Mouse (Mus musculus): ENCODE data around the gene Scml4. TPM values are rescaled to one million over a fixed set of nuclear protein-coding genes. Genes with fewer than 3 reads are reported as not detected.

The Scml4 gene
- total RNA-seq (2021) (1 to 10 TPM; 1.5 to 4.2 TPM), polyA plus RNA-seq (2012; rRNA removed) (3.8 and 3.9 TPM in 2 replicates)
- long read RNA-seq: 0 reads

GRCm38 (mm10) chr10:42860159-42860911 is at the start of gene Scml4:
Gene Scml4, plus strand, starts transcription at chr10:42860370.
- DNase-seq: peak; percentile 52

- DNase-seq: no peak
Observed at GRCm38 (mm10) chr10:42825923-42826322, 34.2 kb upstream of the Scml4 start.

GRCm38 (mm10) chr10:42827155-42827554 is 33.0 kb upstream of the Scml4 start:
- no peak for DNase-seq

GRCm38 (mm10) chr10:42830007-42830406 is 30.2 kb upstream of the Scml4 start:
- no peak for DNase-seq

DNA sequence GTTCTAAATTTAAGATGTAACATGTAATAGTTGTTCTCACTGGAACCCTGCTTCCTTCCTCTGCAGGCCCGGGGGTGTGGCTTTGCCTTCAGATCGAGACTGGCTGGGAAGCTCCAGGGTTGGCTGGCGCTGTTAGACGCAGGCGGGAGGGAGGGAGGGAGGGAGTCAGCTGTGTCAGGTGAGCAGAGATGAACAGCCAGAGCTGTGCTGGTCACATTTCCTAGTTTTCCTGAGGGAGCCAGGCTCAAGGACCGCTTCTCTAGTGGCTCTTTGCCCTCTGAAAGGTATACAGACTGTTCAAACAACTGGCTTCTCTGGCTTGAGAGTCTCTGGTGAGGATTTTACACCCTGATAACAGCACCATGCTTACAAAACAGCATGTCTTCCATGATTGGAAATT is 29.8 kb upstream of the Scml4 start:
- DNase-seq: no peak

- no peak for DNase-seq
Observed at GRCm38 (mm10) chr10:42832677-42833076, 27.5 kb upstream of the Scml4 start.

GRCm38 (mm10) chr10:42833871-42834727 is 26.1 kb upstream of the Scml4 start:
- DNase-seq: no peak

DNA sequence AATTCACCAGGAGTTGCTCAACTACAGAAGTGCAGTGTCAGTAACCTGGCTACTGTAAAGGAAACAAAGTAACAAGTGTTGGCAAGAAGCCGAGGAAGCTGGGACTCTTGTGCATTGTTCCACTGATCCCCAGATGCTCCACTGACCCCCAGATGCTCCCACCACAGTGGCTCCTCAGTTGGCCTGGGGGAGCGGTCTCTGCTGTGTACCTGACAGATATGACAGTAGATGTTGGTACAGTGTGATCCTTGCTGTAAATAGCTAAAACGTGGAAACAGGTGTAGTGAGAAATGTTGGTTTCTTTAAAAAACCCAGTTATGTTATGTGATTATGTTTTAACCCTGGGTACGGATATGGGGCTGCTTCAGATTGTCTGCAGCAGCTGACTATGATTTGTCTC is 22.1 kb upstream of the Scml4 start:
- no peak for DNase-seq

DNA sequence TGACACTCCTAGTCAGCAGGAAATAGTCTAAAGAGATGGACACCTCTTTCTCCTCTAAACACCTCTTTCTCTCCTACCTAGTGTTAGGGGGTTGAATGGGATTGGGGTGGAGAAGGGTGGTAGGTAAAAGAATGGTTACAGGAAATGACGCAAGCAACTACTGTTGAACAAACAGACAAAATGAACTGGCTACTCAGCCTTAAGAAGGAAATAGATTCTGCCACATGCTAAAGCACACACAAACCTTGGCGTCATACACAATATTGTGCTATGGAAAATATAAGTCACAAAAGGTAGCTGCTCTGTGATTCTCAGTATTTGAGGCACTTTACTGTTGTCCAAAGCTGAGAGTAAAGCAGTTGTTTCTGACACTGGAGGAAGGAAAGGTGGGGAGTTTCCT is 21.4 kb upstream of the Scml4 start:
- no peak for DNase-seq

- DNase-seq: no peak
Observed at GRCm38 (mm10) chr10:42840036-42840435, 20.1 kb upstream of the Scml4 start.

DNA sequence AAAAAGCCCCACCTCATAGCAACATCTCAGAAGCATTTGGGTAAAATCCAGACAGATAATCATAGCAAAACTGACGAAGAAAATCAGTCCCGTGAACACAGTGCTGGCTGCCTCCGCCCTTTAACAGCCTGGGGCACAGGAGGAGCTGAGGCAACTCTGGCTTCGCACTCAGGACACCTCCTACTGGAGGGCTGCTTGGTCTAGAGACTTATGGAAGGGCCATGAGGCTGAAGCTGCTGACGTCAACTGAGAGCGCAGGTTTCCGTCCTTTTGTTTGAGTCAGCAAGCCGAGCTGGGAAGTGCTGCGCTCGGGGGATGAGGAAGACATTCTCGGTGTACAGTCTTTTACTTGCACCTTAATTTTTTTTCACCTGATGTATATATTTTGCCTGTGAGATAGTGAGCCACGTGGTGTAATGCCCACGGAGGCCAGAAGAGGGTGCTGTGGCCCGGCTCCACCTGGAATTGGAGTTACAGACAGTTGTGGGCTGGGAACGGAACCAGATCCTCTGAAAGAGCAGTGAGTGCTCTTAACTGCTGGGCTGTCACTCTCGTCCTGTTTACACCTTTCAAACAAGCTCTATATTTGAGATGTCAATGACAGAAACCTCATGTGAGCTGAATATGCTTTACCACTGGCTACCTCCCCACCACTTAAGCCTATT is 18.5 kb upstream of the Scml4 start:
- no peak for DNase-seq

DNA sequence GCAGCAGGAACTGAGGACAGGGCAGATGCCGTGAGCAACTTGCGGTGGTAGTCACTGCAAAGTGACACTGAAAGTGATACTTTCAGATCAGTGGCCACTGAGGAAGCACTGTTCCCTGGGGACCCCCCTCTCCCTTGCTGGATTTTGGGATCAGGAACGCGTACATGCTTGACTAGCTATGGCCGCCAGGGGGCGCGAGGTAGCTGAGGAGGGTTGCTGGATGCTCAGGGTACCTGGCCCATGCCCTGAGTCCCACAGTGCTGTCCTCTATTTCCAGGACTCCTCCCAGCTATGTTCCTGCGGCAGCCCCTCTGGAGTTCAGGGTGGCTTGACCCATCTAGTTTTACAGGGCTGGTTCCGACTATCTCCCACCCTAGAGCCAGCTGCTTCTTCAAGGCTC is 17.8 kb upstream of the Scml4 start:
- peak; percentile 73 for DNase-seq

- no peak for DNase-seq
Observed at GRCm38 (mm10) chr10:42843416-42843815, 16.8 kb upstream of the Scml4 start.

DNA sequence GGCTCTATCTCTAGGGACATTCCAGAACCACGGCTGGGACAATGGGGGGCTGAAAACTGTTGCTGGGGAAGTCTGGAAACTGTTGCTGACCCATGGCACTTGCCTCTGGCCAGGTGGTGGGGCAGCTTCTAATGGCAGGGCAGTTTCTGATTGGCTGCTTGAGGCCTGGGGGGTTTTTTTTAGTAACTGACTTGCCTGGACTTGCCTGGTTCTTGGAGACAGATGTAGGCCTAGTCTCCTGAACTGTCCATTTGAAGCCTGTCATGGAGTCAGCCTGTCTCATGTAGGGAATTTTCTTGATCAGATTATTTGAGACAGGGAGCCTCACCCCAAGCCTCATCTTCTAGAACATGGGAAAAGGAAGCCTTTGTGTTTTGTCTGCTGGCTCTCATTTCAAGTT is 14.7 kb upstream of the Scml4 start:
- DNase-seq: no peak

DNA sequence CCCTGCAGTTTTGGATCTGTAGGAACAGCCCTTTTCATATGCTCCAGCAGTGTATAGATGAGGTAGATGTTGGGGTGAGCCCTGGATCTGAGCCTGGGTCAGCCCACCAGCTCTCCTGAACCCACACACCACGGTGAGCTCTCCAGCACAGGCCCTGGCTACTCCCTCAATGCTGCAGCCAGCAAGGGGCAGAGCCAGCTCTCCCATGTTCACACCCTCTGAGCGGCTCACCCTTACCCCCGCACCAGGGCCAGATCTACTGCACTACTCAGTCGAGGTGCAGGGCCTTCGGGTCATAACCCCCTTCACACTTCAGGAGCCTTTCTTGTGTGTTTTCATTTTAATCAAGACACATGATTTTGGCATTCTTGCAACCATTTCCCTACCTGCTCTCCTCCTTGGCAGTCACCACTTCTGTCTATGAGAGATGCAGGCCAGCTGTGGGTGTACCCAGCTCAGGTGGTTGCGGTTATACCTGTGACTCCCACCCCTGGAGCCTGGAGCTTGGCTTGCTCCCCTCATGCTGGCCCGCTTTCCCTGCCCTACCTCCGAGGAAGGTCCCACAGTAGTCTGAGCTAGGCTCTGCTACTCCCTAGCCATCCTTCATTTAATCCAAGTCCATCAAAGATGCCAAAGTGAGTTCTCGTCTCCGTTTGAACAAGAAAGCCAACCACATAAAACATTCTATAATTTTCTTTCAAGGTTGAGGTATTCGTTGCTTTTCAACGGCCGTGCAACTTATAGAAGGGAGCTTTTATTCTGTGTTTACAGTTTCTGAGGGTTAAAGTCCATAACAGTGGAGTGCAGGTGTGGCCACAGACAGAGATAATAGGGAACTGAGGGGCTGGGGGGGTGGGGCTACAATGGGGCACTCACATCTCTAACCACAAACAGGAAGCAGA is 11.7 kb upstream of the Scml4 start:
- no peak for DNase-seq

- no peak for DNase-seq
Observed at GRCm38 (mm10) chr10:42849081-42849400, 11.1 kb upstream of the Scml4 start.

DNA sequence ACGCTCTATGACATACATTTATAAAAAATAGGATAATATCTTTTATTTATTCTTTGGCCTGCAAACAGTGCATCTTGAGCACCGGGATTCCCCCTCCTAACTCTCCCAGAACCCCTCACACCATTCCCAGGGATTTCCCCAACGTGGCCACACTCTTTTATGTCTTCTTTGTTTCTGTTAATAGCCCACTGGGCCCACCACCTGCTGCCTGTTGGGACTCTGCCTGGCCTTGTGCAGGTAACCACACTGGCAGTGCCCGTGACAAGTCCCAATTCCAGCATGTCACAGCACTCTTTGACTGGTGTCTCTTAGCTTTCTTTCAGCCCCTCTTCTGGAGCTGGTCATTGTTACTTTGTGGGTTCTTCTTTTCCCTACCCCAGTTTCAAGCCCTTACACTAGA is 5.3 kb upstream of the Scml4 start:
- no peak for DNase-seq

DNA sequence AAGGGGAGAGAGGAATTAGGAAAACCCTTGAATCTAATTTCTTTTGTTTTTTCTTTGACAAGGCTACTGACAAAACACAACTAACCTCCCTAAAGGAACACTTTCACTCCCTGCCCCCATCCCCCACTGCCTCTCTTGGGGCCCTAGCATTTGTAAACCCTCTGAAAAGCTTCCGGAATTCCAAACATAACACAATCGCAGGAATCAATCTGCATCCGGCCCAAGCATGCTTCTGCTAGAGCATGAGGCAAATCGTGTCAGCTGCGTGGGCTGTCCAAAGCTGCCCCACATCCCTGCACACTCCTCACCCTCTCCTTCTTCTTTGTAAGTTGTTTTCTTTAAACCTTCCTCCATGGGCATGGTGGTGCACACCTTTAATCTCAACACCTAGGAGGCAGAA is 4.9 kb upstream of the Scml4 start:
- no peak for DNase-seq

DNA sequence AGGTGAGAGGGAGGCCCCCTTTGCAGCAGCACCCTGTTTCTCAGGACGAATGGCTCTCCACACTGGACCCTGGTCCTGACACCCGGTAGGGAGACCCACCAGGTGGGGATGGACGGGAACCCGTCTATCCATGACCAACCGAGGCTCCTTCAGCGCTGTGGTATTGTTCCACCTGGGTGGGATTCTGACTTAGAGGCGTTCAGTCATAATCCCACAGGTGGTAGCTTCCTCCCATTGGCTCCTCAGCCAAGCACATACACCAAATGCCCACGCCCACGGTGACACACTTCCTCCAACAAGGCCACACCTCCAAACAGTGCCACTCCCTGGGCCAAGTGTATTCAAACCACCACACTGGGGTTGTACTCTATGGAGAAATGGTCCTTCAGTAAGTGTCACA is 3.6 kb upstream of the Scml4 start:
- DNase-seq: no peak

GRCm38 (mm10) chr10:42857021-42857420 is 3.1 kb upstream of the Scml4 start:
- no peak for DNase-seq

DNA sequence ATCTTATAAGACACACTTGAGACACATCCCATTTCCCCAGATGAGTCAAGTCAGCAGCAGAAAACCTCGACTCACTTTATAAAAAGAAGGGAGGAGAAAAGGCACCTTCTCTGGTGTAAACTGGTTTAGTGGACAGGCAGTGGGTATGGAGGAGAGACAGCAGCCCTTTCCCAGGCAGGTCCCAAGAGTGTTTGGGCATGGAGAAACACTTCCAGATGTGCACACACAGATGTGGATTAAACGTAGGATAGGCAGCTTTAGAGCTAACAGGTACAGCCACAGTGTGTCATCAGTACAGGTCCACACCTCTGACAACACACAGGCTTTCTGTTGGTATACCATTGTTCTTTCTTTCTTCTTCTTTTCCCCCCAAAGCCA is 400 bp upstream of the Scml4 start:
- DNase-seq: no peak

DNA sequence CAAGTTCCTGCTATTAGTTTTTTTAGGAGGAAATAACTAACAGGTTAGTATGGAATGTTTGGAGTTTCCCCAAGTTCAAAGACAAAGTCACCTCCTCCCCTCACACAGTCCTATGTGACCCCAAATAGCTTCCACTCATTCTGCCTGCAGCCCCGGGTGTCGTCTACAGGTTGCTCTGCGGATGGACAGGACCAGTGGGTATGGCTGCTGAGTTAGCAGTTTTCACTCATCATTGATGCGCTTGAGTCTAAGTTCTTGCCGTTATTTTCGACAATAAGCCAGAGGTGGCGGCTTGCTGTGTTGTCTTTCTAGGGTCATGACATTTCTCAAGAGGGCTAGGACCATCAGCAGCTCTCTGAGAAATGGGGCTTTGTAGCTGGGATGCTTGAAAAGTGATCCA is 1.3 kb downstream of the Scml4 start:
- peak; percentile 14 for DNase-seq

Measured in adrenal gland, adult 2 months (tissue).